In genomic region chrX:52101445-52101844, GRCm38 (mm10) we compare ENCODE assay signal across 24 mouse cellular contexts.
A peak's percentile ranks its signal among the peaks of the same experiment; 100 is the strongest.
DNase-seq lines count a peak whose midpoint lies in the region; ATAC-seq lines count a peak whose summit lies in the region.
"Had no signal": no experiment of that assay in that cellular context is flagged by ENCODE, and none has a peak within 500 bp of the region (broad histone marks: within the 10 kb centered on the region; RNA-seq: fewer than 3 reads in every experiment).

No protein-coding gene starts in this region.

- H3K9me3 ChIP-seq in heart, embryonic 11.5 days (replicated peaks; ENCODE audit: control insufficient read depth, low read length), result no peaks in the 10 kb centered on the region
- no peaks in the 10 kb centered on the region for H3K9me3 ChIP-seq in liver, embryonic 15.5 days (replicated peaks)
- H3K9me3 ChIP-seq: heart, embryonic 15.5 days; hindbrain, embryonic 13.5 days; limb, embryonic 10.5 days had no signal

- WGBS in heart, embryonic 11.5 days (ENCODE audit: insufficient replicate concordance), result 54% methylated on average over 6 of the region's 6 CpGs
- 19% methylated on average over 6 of the region's 6 CpGs for WGBS in liver, embryonic 15.5 days (ENCODE audit: insufficient replicate concordance)

- H3K27me3 ChIP-seq in heart, embryonic 11.5 days (ENCODE audit: control insufficient read depth, insufficient read depth, low read length), result no peaks in the 10 kb centered on the region
- H3K27me3 ChIP-seq in liver, embryonic 15.5 days, result no peaks in the 10 kb centered on the region
- H3K27me3 ChIP-seq: heart, embryonic 15.5 days; hindbrain, embryonic 13.5 days had no signal

- intact Hi-C loops in heart, postnatal 36 days (cut with DNase I), result no loop called here

- no peaks in the 10 kb centered on the region for H3K36me3 ChIP-seq in heart, embryonic 11.5 days (ENCODE audit: control insufficient read depth, insufficient read depth, low read length)
- H3K36me3 ChIP-seq in liver, embryonic 15.5 days (replicated peaks), result no peaks in the 10 kb centered on the region
- H3K36me3 ChIP-seq: heart, embryonic 15.5 days; hindbrain, embryonic 13.5 days; limb, embryonic 10.5 days had no signal

- ATAC-seq in heart, embryonic 11.5 days (replicated peaks; ENCODE audit: insufficient number of reproducible peaks, low FRiP score, low TSS enrichment), result no peak
- ATAC-seq in erythroid progenitor cell, adult 5-6 weeks (replicated peaks; ENCODE audit: low FRiP score, poor library complexity, severe bottlenecking), result peak; percentile 83
- ATAC-seq in liver, embryonic 15.5 days (ENCODE audit: insufficient read depth), result peak; percentile 87
- ATAC-seq: forebrain, embryonic 14.5 days; inflammation-experienced regulatory T-cells, adult 6 months had no signal

- H3K9ac ChIP-seq in heart, embryonic 11.5 days (ENCODE audit: low read depth, low read length), result no peak overlapping the region
- no peak overlapping the region for H3K9ac ChIP-seq in liver, embryonic 15.5 days
- H3K9ac ChIP-seq: heart, embryonic 15.5 days; hindbrain, embryonic 13.5 days had no signal

- H3K4me2 ChIP-seq in heart, embryonic 11.5 days, result no peak overlapping the region; the same call in 1 of the 2 replicates
- H3K4me2 ChIP-seq in liver, embryonic 15.5 days, result peak overlapping the region; percentile 41
- H3K4me2 ChIP-seq: heart, embryonic 15.5 days; hindbrain, embryonic 13.5 days; midbrain, embryonic 11.5 days had no signal

- peak overlapping the region; percentile 46 for H3K27ac ChIP-seq in heart, embryonic 11.5 days (ENCODE audit: low read depth, low read length)
- H3K27ac ChIP-seq in liver, embryonic 15.5 days (replicated peaks), result peak overlapping the region; percentile 79
- H3K27ac ChIP-seq: heart, embryonic 15.5 days; hindbrain, embryonic 13.5 days; limb, embryonic 10.5 days had no signal

- no peak for DNase-seq in heart, postnatal 36 days
- DNase-seq in gastrocnemius, postnatal 4 days (ENCODE audit: low spot score in 2 of 2), result no peak
- DNase-seq in spleen, postnatal 14 days (ENCODE audit: low spot score in 2 of 2), result no peak
- no peak for DNase-seq in kidney, postnatal 36 days
- DNase-seq: adrenal gland, adult 8-10 months; cerebellum, adult 11 months; cerebellum, postnatal 36 days; gastrocnemius, postnatal 10 days; heart, adult 18-20 months; kidney, adult 2 months; kidney, postnatal 14 days; lung, adult 2 months; lung, postnatal 36 days; retina, postnatal 1 day; thymus, postnatal 25 days had no signal

- no peak overlapping the region for H3K4me3 ChIP-seq in heart, embryonic 11.5 days (ENCODE audit: low read depth, low read length)
- H3K4me3 ChIP-seq in liver, embryonic 15.5 days (replicated peaks), result no peak overlapping the region
- H3K4me3 ChIP-seq: heart, embryonic 15.5 days; hindbrain, embryonic 13.5 days; limb, embryonic 10.5 days had no signal

- H3K4me1 ChIP-seq in heart, embryonic 11.5 days (ENCODE audit: control insufficient read depth, insufficient read depth, low read length), result no peaks in the 10 kb centered on the region
- peaks cover 19% of the 10 kb centered on the region for H3K4me1 ChIP-seq in liver, embryonic 15.5 days (replicated peaks)
- H3K4me1 ChIP-seq: heart, embryonic 15.5 days; hindbrain, embryonic 13.5 days; limb, embryonic 10.5 days had no signal
